Comparison of ENCODE assay signal across 10 mouse cellular contexts in genomic region chr4:133026826-133027375, GRCm38 (mm10). TPM values are rescaled to one million over a fixed set of nuclear protein-coding genes. Genes with fewer than 3 reads are reported as not detected.
DNase-seq lines count a peak whose midpoint lies in the region; ATAC-seq and TF ChIP-seq lines count a peak whose summit lies in the region.
"Had no signal": no experiment of that assay in that cellular context is flagged by ENCODE, and none has a peak within 500 bp of the region (broad histone marks: within the 10 kb centered on the region; RNA-seq: fewer than 3 reads in every experiment).

No protein-coding gene starts in this region.

- H3K79me2 ChIP-seq in MEL (ENCODE audit: control insufficient read depth, insufficient read depth, low read length, poor library complexity): no peaks in the 10 kb centered on the region

- no peak for ATAC-seq in intestine, postnatal 0 days
- ATAC-seq in intestine, embryonic 15.5 days: no peak
- no peak for ATAC-seq in limb, embryonic 15.5 days (ENCODE audit: insufficient number of reproducible peaks, low FRiP score, low TSS enrichment, low read depth)

- H3K27ac ChIP-seq in intestine, postnatal 0 days (ENCODE audit: low read depth, low read length): no peak overlapping the region
- H3K27ac ChIP-seq in intestine, embryonic 15.5 days: no peak overlapping the region
- H3K27ac ChIP-seq in MEL (ENCODE audit: control insufficient read depth, low read depth, low read length): no peak overlapping the region
- peak overlapping the region; percentile 86 for H3K27ac ChIP-seq in limb, embryonic 15.5 days

- WGBS in intestine, postnatal 0 days: 41% methylated on average over 2 of the region's 2 CpGs
- WGBS in intestine, embryonic 15.5 days: 44% methylated on average over 2 of the region's 2 CpGs
- WGBS in limb, embryonic 15.5 days: 21% methylated on average over 2 of the region's 2 CpGs

- 0 out of 2 replicates have a peak, but pooled peaks cover 10% of the 10 kb centered on the region for H3K4me1 ChIP-seq in intestine, postnatal 0 days (replicated peaks; ENCODE audit: control insufficient read depth, insufficient read depth, low read length)
- peaks cover 59% of the 10 kb centered on the region for H3K4me1 ChIP-seq in intestine, embryonic 15.5 days (replicated peaks)
- H3K4me1 ChIP-seq in MEL (ENCODE audit: control insufficient read depth in 1 of 2, insufficient read depth in 2 of 2, low read length in 2 of 2): peaks cover 0 to 7% of the 10 kb centered on the region in 2 experiments; a peak in 2 of 4 replicates
- H3K4me1 ChIP-seq in limb, embryonic 15.5 days: peaks cover 78% of the 10 kb centered on the region

- peaks cover 3% of the 10 kb centered on the region; the same call in 1 of the 2 replicates for H3K36me3 ChIP-seq in intestine, postnatal 0 days (ENCODE audit: control insufficient read depth, insufficient read depth)
- H3K36me3 ChIP-seq in intestine, embryonic 15.5 days: 0 out of 2 replicates have a peak, but pooled peaks cover 4% of the 10 kb centered on the region
- no peaks in the 10 kb centered on the region; a peak in 1 of 4 replicates for H3K36me3 ChIP-seq in MEL (ENCODE audit: control insufficient read depth in 1 of 2, insufficient read depth in 2 of 2, low read length in 2 of 2)
- H3K36me3 ChIP-seq in limb, embryonic 15.5 days: peaks cover 23% of the 10 kb centered on the region; the same call in 1 of the 2 replicates

- peak; percentile 59 to 86 for DNase-seq in adrenal gland, adult (ENCODE audit: inconsistent age in 2 of 2, low spot score in 1 of 2)
- DNase-seq in adrenal gland, adult 8-10 months: no peak
- DNase-seq in MEL (ENCODE audit: low read depth, low spot score): peak; percentile 32
- DNase-seq in left cerebral cortex, postnatal 25 days (ENCODE audit: low spot score in 2 of 2): no peak
- no peak for DNase-seq in layer of hippocampus, adult 18-20 months (ENCODE audit: low spot score in 2 of 2)
- DNase-seq: lung, adult 18-20 months; thymus, postnatal 25 days had no signal

- intact Hi-C loops in left cerebral cortex, postnatal 25 days (cut with DNase I): no loop called here

- TF ChIP-seq EP300 in MEL (IDR thresholded peaks at IDR 0.05; ENCODE audit: low read depth in 1 of 2, low read length in 2 of 2): no peak

- TF ChIP-seq RAD21 in MEL (IDR thresholded peaks at IDR 0.05; ENCODE audit: low read depth, low read length): no peak

- no peak overlapping the region for H3K4me2 ChIP-seq in intestine, postnatal 0 days (replicated peaks; ENCODE audit: low read depth)
- H3K4me2 ChIP-seq in intestine, embryonic 15.5 days (replicated peaks): no peak overlapping the region
- no peak overlapping the region for H3K4me2 ChIP-seq in limb, embryonic 15.5 days

- H3K9me3 ChIP-seq in intestine, postnatal 0 days (ENCODE audit: control insufficient read depth): no peaks in the 10 kb centered on the region
- H3K9me3 ChIP-seq in intestine, embryonic 15.5 days: no peaks in the 10 kb centered on the region
- H3K9me3 ChIP-seq in MEL (replicated peaks; ENCODE audit: insufficient read depth, low read length): no peaks in the 10 kb centered on the region
- no peaks in the 10 kb centered on the region for H3K9me3 ChIP-seq in limb, embryonic 15.5 days

- no peak overlapping the region for H3K4me3 ChIP-seq in intestine, postnatal 0 days (ENCODE audit: low read depth, low read length)
- no peak overlapping the region for H3K4me3 ChIP-seq in intestine, embryonic 15.5 days (replicated peaks)
- no peak overlapping the region for H3K4me3 ChIP-seq in MEL (ENCODE audit: control insufficient read depth in 1 of 2, insufficient read depth in 1 of 2, low read depth in 2 of 2, low read length in 2 of 2)
- H3K4me3 ChIP-seq in limb, embryonic 15.5 days: no peak overlapping the region

- H3K9ac ChIP-seq in intestine, postnatal 0 days (ENCODE audit: low read depth, low read length): no peak overlapping the region
- H3K9ac ChIP-seq in intestine, embryonic 15.5 days: no peak overlapping the region
- no peak overlapping the region for H3K9ac ChIP-seq in MEL (ENCODE audit: control insufficient read depth, low read depth, low read length, poor library complexity, severe bottlenecking)
- H3K9ac ChIP-seq in limb, embryonic 15.5 days: no peak overlapping the region

- no peaks in the 10 kb centered on the region for H3K27me3 ChIP-seq in intestine, postnatal 0 days (replicated peaks; ENCODE audit: control insufficient read depth, insufficient read depth, low read length)
- no peaks in the 10 kb centered on the region for H3K27me3 ChIP-seq in intestine, embryonic 15.5 days (replicated peaks)
- no peaks in the 10 kb centered on the region for H3K27me3 ChIP-seq in MEL (ENCODE audit: control insufficient read depth in 1 of 2, insufficient read depth in 2 of 2, low read length in 2 of 2)
- no peaks in the 10 kb centered on the region for H3K27me3 ChIP-seq in limb, embryonic 15.5 days

- TF ChIP-seq POLR2A in MEL (IDR thresholded peaks at IDR 0.05; ENCODE audit: control insufficient read depth in 1 of 2, insufficient read depth in 1 of 2, low read depth in 1 of 2, low read length in 2 of 2, poor library complexity in 1 of 2): no peak

- peak; percentile 60 for TF ChIP-seq CTCF in intestine, postnatal 0 days (IDR thresholded peaks at IDR 0.05; ENCODE audit: low read depth)
- peak in 2 of 3 experiments; percentile 15 to 31; a peak in 3 of 6 replicates for TF ChIP-seq CTCF in MEL (IDR thresholded peaks at IDR 0.05 in 2 of 3, conservative IDR thresholded peaks at IDR 0.05 in 1 of 3; ENCODE audit: control insufficient read depth in 1 of 3, insufficient read depth in 1 of 3, low read depth in 2 of 3, low read length in 3 of 3, poor library complexity in 1 of 3, severe bottlenecking in 1 of 3)

TF ChIP-seq in MEL, 35 proteins besides CTCF, POLR2A, EP300 and RAD21:
- TF ChIP-seq ZNF384 (IDR thresholded peaks at IDR 0.05; ENCODE audit: low read depth, low read length) (no peak), MAFK (IDR thresholded peaks at IDR 0.05; ENCODE audit: borderline replicate concordance, low read depth, low read length) (no peak), SMC3 (IDR thresholded peaks at IDR 0.05; ENCODE audit: low read depth, low read length) (no peak), ETS1 (IDR thresholded peaks at IDR 0.05; ENCODE audit: low read depth, low read length) (no peak), POLR2AphosphoS5 (IDR thresholded peaks at IDR 0.05; ENCODE audit: borderline replicate concordance, low read depth, low read length) (no peak)

RNA-seq across cellular contexts. Expression of gene Ahdc1, which starts 15.8 kb away (rescaled TPM):
- 100 to 1,000 TPM in 1 of 4 experiments, 10 to 100 TPM in 3; 72.0 to 109 (median 82.9) TPM for total RNA-seq in adrenal gland, adult 8-10 months (2022)
- 2.4 and 3.1 TPM in 2 replicates for polyA plus RNA-seq in intestine, postnatal 0 days (2015; fragmentation: Nextera tagmentation; extraction: Ambion mirVana)
- 5.4 and 6.3 TPM in 2 replicates for polyA plus RNA-seq in intestine, embryonic 15.5 days (2015; fragmentation: Nextera tagmentation; extraction: Ambion mirVana)
- total RNA-seq in MEL (2012; rRNA removed): 2.5 and 2.9 TPM in 2 replicates
- polyA plus RNA-seq in MEL (2012; ENCODE audit: insufficient read depth in 1 of 2, insufficient read length in 2 of 2, low read depth in 1 of 2, low replicate concordance in 2 of 2, missing spikeins in 1 of 2): 1 to 10 TPM in 1 of 2 experiments, not detected in 1; 8.8 TPM
- 10.7 and 13.2 TPM in 2 replicates for polyA plus RNA-seq in limb, embryonic 15.5 days (2015; fragmentation: Nextera tagmentation; extraction: Ambion mirVana)
- 10 to 100 TPM; 88.2 to 97.6 TPM for total RNA-seq in left cerebral cortex, postnatal 25 days (2021)
- total RNA-seq in layer of hippocampus, adult 18-20 months (2021): 100 to 1,000 TPM; 114 to 116 TPM

RNA-seq across cellular contexts. Expression of gene Fgr, which starts 53.0 kb away (rescaled TPM):
- total RNA-seq in adrenal gland, adult 8-10 months (2022): under 1 TPM; 0.42 to 0.92 (median 0.64) TPM
- 2.0 and 2.4 TPM in 2 replicates for polyA plus RNA-seq in intestine, postnatal 0 days (2015; fragmentation: Nextera tagmentation; extraction: Ambion mirVana)
- polyA plus RNA-seq in intestine, embryonic 15.5 days (2015; fragmentation: Nextera tagmentation; extraction: Ambion mirVana): 2.3 and 3.7 TPM in 2 replicates
- not detected in 2 replicates for total RNA-seq in MEL (2012; rRNA removed)
- not detected for polyA plus RNA-seq in MEL (2012; ENCODE audit: insufficient read depth in 1 of 2, insufficient read length in 2 of 2, low read depth in 1 of 2, low replicate concordance in 2 of 2, missing spikeins in 1 of 2)
- 0.36 and 0.41 TPM in 2 replicates for polyA plus RNA-seq in limb, embryonic 15.5 days (2015; fragmentation: Nextera tagmentation; extraction: Ambion mirVana)
- under 1 TPM; 0.18 to 0.25 TPM for total RNA-seq in left cerebral cortex, postnatal 25 days (2021)
- under 1 TPM; 0.13 to 0.35 TPM for total RNA-seq in layer of hippocampus, adult 18-20 months (2021)

Comparison
In these comparisons a context has a peak if more than half of its experiments do, and no peak if none do; other contexts are left out.
1. DNase-seq: peak in adrenal gland, adult (2 of 2) and MEL (single experiment); none in adrenal gland, adult 8-10 months (single experiment), left cerebral cortex, postnatal 25 days (0 of 2) and layer of hippocampus, adult 18-20 months (0 of 2).
2. RNA of gene Ahdc1, which starts 15.8 kb away (total RNA-seq): 114 to 116 TPM in layer of hippocampus, adult 18-20 months, 88.2 to 97.6 TPM in left cerebral cortex, postnatal 25 days and 72.0 to 109 TPM in adrenal gland, adult 8-10 months; 2.5 to 2.9 TPM in MEL; every median in the first group is over 10 times any median in the second.